Mouse (Mus musculus): ENCODE measurements around the gene Klk7. TPM values are rescaled to one million over a fixed set of nuclear protein-coding genes. Genes with fewer than 3 reads are reported as not detected.

Klk7 gene
- total RNA-seq (2021): not detected
- long read RNA-seq, experiment 1: 0 reads
- long read RNA-seq, experiment 2: 0 reads

- no peak for DNase-seq (ENCODE audit: low spot score)
These were observed at the start of gene Klk7 for GRCm38 (mm10) chr7:43810994-43811393. Gene Klk7, plus strand, starts transcription at chr7:43811294.

DNA sequence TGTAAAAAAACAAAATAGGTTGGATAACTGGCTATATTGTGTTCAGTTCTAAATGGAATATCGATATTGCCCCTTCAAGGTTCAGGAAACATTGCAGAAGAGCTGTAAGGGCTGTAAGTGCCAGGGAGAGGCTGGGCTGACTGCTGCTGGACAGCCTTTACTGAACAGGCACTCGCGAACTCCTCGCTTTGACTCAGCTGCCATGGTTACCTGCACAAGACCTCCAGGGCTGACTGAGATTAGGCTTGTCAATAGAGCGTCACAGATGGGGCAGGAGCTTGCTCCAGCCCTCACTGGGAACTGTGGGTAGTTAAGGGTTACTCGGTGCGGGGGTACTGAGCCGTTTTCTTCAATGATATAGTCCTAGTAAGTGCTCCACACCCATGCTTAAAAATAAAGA lies 44.6 kb upstream of the Klk7 start:
- DNase-seq (ENCODE audit: low spot score): no peak

GRCm38 (mm10) chr7:43768597-43768996 lies 42.5 kb upstream of the Klk7 start, which contains the start of gene Klk12:
Gene Klk12, plus strand, starts transcription at chr7:43768897.
- no peak for DNase-seq (ENCODE audit: low spot score)

DNA sequence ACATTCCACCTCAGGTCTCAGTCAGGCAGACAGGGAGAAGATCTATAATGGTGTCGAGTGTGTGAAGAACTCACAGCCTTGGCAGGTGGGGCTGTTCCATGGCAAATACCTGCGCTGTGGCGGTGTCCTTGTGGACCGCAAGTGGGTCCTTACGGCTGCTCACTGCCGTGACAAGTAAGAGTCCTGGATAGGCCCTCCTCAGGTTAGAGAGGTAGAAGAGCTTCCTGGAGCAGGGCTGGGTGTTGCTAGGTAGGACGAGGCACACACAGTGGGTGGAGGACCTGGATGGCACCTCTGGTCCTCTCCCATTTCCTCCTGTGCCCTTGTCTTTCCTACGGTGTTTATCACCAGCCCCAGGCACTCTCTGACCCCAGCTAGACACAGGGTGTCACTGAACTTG lies 41.5 kb upstream of the Klk7 start:
- no peak for DNase-seq (ENCODE audit: low spot score)

DNA sequence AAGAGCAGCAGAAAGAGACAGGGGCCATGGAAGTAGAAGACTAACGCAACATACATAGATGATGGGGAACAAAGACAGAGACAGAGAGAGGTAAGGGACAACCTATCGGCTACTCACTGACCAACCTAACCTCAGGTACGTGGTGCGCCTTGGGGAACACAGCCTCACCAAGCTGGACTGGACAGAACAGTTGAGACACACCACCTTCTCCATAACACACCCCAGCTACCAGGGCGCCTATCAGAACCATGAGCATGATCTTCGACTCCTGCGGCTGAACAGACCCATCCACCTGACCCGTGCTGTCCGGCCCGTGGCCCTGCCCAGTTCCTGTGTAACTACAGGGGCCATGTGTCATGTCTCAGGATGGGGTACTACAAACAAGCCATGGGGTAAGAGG lies 40.4 kb upstream of the Klk7 start:
- DNase-seq (ENCODE audit: low spot score): no peak

GRCm38 (mm10) chr7:43771916-43772315 lies 39.2 kb upstream of the Klk7 start:
- DNase-seq (ENCODE audit: low spot score): no peak

DNA sequence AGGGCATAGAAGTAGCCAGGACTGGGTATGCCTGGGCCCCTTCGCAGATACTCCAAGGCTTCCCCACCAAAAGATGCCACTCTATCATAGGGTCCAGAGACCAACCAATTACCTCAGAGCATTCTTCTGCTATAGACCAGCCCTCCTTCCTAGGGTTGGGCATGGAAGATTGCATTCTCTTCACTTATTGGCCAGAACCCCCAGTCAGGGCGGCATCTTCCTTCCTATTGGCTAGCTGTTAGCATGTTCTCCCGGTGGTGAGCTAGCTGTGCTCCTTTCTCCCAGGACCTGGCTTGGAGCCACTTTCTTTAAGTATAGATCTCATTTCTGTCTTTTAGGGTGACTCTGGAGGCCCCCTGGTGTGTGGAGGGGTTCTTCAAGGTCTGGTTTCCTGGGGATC lies 38.2 kb upstream of the Klk7 start:
- DNase-seq (ENCODE audit: low spot score): no peak

DNA sequence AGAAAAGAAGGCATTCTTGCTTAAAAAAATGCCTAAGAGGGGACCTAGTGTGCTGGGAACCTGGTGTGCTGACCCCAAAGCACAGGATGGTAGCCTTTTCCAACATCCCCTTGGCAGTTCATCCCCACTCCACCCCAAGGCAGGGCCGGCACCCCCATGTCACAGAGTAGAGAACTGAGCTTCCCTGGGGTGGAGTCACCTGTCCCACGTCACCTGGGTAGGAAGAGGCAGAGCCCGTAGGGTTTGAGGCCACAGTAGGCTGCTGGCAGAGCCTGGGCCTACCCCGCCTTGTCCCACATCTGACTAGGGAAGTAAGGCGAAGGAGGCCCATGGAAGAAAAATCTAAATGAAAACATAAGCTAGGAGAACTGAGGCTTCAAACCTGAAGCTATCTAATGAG lies 36.7 kb upstream of the Klk7 start, which contains the start of gene Klk11:
Gene Klk11, plus strand, starts transcription at position 241 of the 400 bp plus-strand sequence.
- no peak for DNase-seq (ENCODE audit: low spot score)

DNA sequence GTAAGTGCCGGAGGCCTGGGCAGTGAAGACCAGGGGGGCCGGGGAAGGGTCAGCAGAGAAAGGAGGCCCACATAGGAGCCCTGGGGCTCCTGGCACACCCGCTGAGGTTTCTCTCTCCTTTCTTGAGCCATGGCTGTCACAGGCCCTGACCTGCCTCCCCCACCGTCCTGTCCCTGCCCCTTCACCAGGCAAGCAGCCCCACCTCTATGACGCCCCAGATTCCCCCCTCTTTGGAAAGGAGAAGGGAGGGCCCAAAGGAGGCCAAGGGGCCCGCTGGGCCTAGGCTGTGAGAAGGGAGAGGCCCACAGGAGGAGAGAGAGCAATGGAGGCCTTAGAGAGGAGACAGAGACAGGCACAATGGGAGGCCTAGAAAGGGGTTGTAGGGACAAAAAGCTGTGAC lies 36.3 kb upstream of the Klk7 start:
- DNase-seq (ENCODE audit: low spot score): no peak

- DNase-seq (ENCODE audit: low spot score): no peak
These were observed 35.6 kb upstream of the Klk7 start for GRCm38 (mm10) chr7:43775311-43776057.

DNA sequence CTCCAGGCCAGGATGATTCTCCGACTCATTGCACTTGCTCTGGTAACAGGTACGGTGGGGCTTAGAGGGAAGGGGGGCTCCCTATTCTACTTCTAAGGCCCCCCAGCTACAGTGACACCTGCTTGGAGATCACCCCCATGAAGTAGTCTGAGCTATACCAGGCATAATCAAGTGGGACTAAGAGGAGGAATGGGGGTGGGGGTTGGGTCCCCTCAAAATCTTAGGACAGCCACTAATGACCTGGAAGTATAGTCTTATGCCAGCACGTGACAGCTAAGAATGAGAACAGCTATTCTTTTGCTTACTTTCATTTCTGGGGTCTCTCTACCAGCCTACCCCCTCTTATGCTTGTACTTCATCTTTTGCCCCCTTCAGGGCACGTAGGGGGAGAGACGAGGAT lies 34.6 kb upstream of the Klk7 start:
- no peak for DNase-seq (ENCODE audit: low spot score)

DNA sequence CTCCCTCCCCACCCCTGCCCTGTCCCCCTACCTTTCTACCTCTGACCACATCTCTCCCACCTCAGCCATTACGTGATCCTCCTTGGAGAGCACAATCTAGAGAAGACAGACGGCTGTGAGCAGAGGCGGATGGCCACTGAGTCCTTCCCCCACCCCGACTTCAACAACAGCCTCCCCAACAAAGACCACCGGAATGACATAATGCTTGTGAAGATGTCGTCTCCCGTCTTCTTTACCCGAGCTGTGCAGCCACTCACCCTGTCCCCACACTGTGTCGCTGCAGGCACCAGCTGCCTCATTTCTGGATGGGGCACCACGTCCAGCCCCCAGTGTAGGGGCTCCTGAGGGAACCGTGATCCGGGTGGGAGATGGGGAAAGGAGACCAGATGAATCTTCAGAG lies 33.7 kb upstream of the Klk7 start:
- no peak for DNase-seq (ENCODE audit: low spot score)

DNA sequence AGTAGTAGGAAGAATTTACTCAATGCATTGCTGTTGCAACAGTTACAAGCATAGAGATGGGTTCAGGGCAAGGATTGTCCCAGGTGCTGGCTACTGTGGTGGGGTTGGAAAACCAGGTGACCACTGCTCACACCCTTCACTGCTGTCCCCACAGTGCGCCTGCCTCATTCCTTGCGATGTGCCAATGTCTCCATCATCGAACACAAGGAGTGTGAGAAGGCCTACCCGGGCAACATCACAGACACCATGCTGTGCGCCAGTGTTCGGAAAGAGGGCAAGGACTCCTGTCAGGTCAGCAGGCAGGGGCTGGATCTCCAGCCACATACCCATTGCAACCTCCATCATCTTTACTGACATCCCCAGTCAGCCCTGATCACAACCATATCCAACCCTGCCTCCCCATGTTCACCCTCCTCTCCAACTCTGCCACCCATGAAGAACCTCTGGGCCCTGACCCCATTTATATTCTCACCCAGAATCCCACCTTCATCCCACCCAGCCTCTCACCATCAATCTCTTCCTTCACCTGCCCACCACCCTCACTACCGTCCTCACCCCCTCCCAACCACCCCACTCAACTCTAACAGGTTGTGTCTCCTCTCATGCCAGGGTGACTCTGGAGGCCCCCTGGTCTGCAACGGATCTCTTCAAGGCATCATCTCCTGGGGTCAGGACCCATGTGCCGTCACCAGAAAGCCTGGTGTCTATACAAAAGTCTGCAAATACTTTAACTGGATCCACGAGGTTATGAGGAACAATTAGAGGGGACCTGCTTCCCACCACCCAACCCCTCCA lies 32.7 kb upstream of the Klk7 start:
- DNase-seq (ENCODE audit: low spot score): no peak

DNA sequence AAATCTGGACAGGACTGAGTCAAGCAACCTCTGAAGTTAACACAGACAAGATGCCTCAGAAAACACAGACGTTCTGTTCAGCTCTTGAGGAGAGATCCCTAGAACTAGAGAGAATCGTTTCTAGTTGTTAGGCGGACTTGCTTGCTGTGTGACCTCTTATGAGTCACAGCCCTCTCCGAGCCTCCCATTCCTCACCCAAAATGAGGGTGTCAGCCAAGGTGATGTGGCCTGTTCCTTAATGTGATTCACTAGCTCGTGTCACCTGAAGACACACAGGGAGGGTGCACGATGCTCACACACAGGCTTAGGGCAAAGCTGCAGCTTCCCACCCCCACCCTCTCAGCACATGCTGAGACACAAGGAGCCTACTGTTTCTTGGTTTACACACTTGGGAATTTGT lies 30.9 kb upstream of the Klk7 start:
- DNase-seq (ENCODE audit: low spot score): no peak

GRCm38 (mm10) chr7:43780746-43781145 lies 30.3 kb upstream of the Klk7 start, which contains the start of gene Klk10:
Gene Klk10, plus strand, starts transcription at chr7:43781035.
- DNase-seq (ENCODE audit: low spot score): no peak

- DNase-seq (ENCODE audit: low spot score): no peak
These were observed 29.6 kb upstream of the Klk7 start for GRCm38 (mm10) chr7:43781541-43781940.

DNA sequence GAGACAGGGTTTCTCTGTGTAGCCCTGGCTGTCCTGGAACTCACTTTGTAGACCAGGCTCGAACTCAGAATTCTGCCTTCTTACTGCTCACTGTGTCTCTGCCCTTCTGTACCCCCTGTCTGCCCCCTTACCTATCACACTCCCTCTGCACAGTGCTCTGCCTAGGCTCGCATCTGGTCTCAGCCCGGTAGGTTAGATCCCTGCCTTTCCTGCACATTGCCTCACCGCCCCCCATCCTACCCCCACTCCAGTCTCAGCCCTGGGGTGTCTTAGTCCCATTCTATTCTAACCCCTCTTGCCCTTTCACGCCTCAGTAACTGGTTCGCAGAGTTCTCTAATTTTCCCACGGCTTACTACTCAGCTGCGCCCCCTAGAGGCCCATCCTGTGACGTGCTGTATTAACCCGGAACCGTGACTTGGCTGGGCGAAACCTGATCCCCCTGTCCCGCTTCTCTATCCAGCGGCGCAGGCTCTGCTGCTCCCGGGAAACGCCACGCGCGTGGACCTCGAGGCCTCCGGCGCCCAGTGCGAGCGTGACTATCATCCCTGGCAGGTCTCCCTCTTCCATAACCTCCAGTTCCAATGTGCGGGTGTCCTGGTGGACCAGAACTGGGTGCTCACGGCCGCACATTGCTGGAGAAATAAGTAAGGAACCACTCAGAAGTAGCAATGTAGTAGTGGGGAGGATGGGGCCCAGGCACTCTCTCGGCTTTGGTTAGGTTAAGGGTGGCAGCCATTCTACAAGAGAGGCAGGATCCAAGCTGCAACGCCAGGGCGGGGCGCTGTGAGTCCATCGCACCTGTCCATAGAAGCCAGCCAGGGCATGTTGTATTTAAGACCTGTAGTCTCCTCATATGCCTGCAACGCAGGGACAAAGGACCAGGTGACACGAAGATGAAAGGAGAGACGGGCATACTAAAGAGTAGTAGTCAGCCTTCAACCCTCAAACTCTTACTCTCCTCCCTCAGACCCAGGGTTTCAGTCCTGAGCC lies 28.5 kb upstream of the Klk7 start:
- peak; percentile 63 for DNase-seq (ENCODE audit: low spot score)

- DNase-seq (ENCODE audit: low spot score): no peak
These were observed 25.8 kb upstream of the Klk7 start for GRCm38 (mm10) chr7:43785286-43785685.

- DNase-seq (ENCODE audit: low spot score): no peak
These were observed 23.0 kb upstream of the Klk7 start for GRCm38 (mm10) chr7:43788096-43788495.

DNA sequence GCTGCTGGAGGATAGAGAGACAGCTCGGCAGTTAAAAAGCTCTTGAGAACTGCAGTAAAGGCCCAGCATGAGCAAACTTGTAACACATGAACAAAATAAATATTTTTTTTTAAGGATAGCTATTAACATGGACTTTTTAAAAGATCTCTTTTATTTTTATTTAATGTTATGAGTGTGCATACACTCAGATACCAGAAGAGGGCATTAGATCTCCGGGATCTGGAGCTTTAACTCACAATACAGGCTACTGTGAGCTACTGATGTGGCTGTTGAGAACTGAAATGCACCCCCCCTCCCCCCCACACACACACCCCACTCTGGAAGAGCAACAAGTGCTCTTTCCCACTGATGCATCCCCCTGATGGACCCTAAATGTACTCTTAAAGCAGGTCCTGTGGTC lies 21.8 kb upstream of the Klk7 start:
- DNase-seq (ENCODE audit: low spot score): no peak

DNA sequence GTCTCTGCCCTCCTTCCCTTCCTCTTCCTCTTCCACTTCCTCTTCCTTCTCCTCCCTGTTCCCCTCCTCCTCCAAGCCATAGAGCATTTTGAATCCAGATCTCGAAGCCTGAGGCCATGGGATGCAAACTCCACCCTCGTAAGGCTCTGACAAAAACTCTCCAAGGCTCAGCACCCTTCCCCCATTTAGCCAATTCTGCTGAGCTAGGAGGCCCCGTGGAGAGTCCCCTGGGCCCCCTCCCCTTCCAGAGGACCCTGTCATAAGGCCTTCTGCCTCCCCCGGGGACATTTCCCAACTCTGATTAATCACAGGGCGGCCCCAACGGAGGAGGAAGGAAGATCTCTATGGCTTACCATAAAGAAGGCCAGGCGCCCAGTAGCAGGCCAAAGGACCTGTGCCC lies 19.5 kb upstream of the Klk7 start, which contains the start of gene Klk9:
Gene Klk9, plus strand, starts transcription at position 301 of the 400 bp plus-strand sequence.
- no peak for DNase-seq (ENCODE audit: low spot score)

Measured in gastrocnemius, adult 18-20 months (tissue).